Mouse (Mus musculus) frontal cortex, postnatal 10 days (tissue): Measurements from ENCODE around the gene Ppp1ca.

Source experiments
- DNase-seq, 2 experiments: peaks; one replicate each; pipeline ENCODE4 v3.0.0; 2022; ENCODE audit warnings: low spot score in 2 of 2, mixed read lengths in 1 of 2

Ppp1ca gene

GRCm38 (mm10) chr19:4231253-4232185 is 39.7 kb downstream of the Ppp1ca start, which contains the start of gene Pold4:
Gene Pold4, plus strand, starts transcription at chr19:4231899.
- peak; percentile 95 to 96 for DNase-seq

GRCm38 (mm10) chr19:4232186-4232572 is 40.3 kb downstream of the Ppp1ca start:
- DNase-seq = peak in 1 of 2 experiments; percentile 56

- no peak for DNase-seq
Observed at GRCm38 (mm10) chr19:4232651-4233050, 40.8 kb downstream of the Ppp1ca start.

- DNase-seq = no peak
Observed at GRCm38 (mm10) chr19:4234548-4234947, 42.7 kb downstream of the Ppp1ca start.

- no peak for DNase-seq
Observed at GRCm38 (mm10) chr19:4240247-4240668, 48.4 kb downstream of the Ppp1ca start.

GRCm38 (mm10) chr19:4242416-4242815 is 50.6 kb downstream of the Ppp1ca start:
- DNase-seq = no peak

- DNase-seq = no peak
Observed at GRCm38 (mm10) chr19:4244775-4245174, 52.9 kb downstream of the Ppp1ca start.
